Mouse (Mus musculus): ENCODE data around the gene Phactr2. TPM values are rescaled to one million over a fixed set of nuclear protein-coding genes. Genes with fewer than 3 reads are reported as not detected.
A peak's percentile ranks its signal among the peaks of the same experiment; 100 is the strongest.

The Phactr2 gene
- polyA plus RNA-seq, 1 experiment from 2014 or later = 18.8 TPM

GRCm38 (mm10) chr10:13427599-13427998 lies 46.6 kb downstream of the Phactr2 start:
- H3K4me2 ChIP-seq (ENCODE audit: low read depth) = no peak overlapping the region
- H3K27ac ChIP-seq (ENCODE audit: low read depth, low read length) = no peak overlapping the region
- ATAC-seq (ENCODE audit: insufficient read depth, low FRiP score, low TSS enrichment) (no peak), DNase-seq (ENCODE audit: low spot score) (no peak)
- H3K4me1 ChIP-seq (ENCODE audit: control insufficient read depth, insufficient read depth, low read length) = peaks cover 4% of the 10 kb centered on the region; the same call in 1 of the 2 replicates
- H3K9me3 ChIP-seq (ENCODE audit: control insufficient read depth, low read length) = no peaks in the 10 kb centered on the region
- H3K4me3 ChIP-seq (ENCODE audit: low read depth, low read length) = no peak overlapping the region
- H3K27me3 ChIP-seq (ENCODE audit: control insufficient read depth, insufficient read depth, low read length) = no peaks in the 10 kb centered on the region
- H3K36me3 ChIP-seq (ENCODE audit: control insufficient read depth, insufficient read depth, low read length) = no peaks in the 10 kb centered on the region
- 90% methylated on average over 10 of the region's 10 CpGs for WGBS
- no peak overlapping the region for H3K9ac ChIP-seq (ENCODE audit: low read length)

GRCm38 (mm10) chr10:13425198-13425597 lies 49.0 kb downstream of the Phactr2 start:
- no peak for ATAC-seq (ENCODE audit: insufficient read depth, low FRiP score, low TSS enrichment)
- 91% methylated on average over 9 of the region's 9 CpGs for WGBS
- Histone ChIP-seq H3K27ac (ENCODE audit: low read depth, low read length) (no peak overlapping the region), H3K9me3 (ENCODE audit: control insufficient read depth, low read length) (no peaks in the 10 kb centered on the region), H3K9ac (ENCODE audit: low read length) (no peak overlapping the region), H3K4me3 (ENCODE audit: low read depth, low read length) (no peak overlapping the region), H3K27me3 (ENCODE audit: control insufficient read depth, insufficient read depth, low read length) (no peaks in the 10 kb centered on the region), H3K4me2 (ENCODE audit: low read depth) (no peak overlapping the region), H3K36me3 (ENCODE audit: control insufficient read depth, insufficient read depth, low read length) (no peaks in the 10 kb centered on the region), H3K4me1 (ENCODE audit: control insufficient read depth, insufficient read depth, low read length) (no peaks in the 10 kb centered on the region)
- no peak for DNase-seq (ENCODE audit: low spot score)

- ATAC-seq (ENCODE audit: insufficient read depth, low FRiP score, low TSS enrichment) (no peak), DNase-seq (ENCODE audit: low spot score) (no peak)
- Histone ChIP-seq H3K27ac (ENCODE audit: low read depth, low read length) (no peak overlapping the region), H3K36me3 (ENCODE audit: control insufficient read depth, insufficient read depth, low read length) (no peaks in the 10 kb centered on the region), H3K4me3 (ENCODE audit: low read depth, low read length) (no peak overlapping the region), H3K27me3 (ENCODE audit: control insufficient read depth, insufficient read depth, low read length) (no peaks in the 10 kb centered on the region), H3K4me2 (ENCODE audit: low read depth) (no peak overlapping the region), H3K9me3 (ENCODE audit: control insufficient read depth, low read length) (no peaks in the 10 kb centered on the region), H3K9ac (ENCODE audit: low read length) (no peak overlapping the region), H3K4me1 (ENCODE audit: control insufficient read depth, insufficient read depth, low read length) (no peaks in the 10 kb centered on the region)
- 87% methylated on average over 17 of the region's 17 CpGs for WGBS
Measured at GRCm38 (mm10) chr10:13424508-13424907, 49.7 kb downstream of the Phactr2 start.

- no peaks in the 10 kb centered on the region for H3K9me3 ChIP-seq (ENCODE audit: control insufficient read depth, low read length)
- 88% methylated on average over 10 of the region's 10 CpGs for WGBS
- no peak overlapping the region for H3K27ac ChIP-seq (ENCODE audit: low read depth, low read length)
- H3K36me3 ChIP-seq (ENCODE audit: control insufficient read depth, insufficient read depth, low read length) = no peaks in the 10 kb centered on the region
- DNase-seq (ENCODE audit: low spot score) = no peak
- H3K4me3 ChIP-seq (ENCODE audit: low read depth, low read length) = no peak overlapping the region
- H3K4me2 ChIP-seq (ENCODE audit: low read depth) = no peak overlapping the region
- no peak overlapping the region for H3K9ac ChIP-seq (ENCODE audit: low read length)
- H3K27me3 ChIP-seq (ENCODE audit: control insufficient read depth, insufficient read depth, low read length) = no peaks in the 10 kb centered on the region
- ATAC-seq (ENCODE audit: insufficient read depth, low FRiP score, low TSS enrichment) = no peak
- no peaks in the 10 kb centered on the region for H3K4me1 ChIP-seq (ENCODE audit: control insufficient read depth, insufficient read depth, low read length)
Measured at GRCm38 (mm10) chr10:13424015-13424414, 50.2 kb downstream of the Phactr2 start.

- DNase-seq (ENCODE audit: low spot score) (no peak), ATAC-seq (ENCODE audit: insufficient read depth, low FRiP score, low TSS enrichment) (no peak)
- no peaks in the 10 kb centered on the region for H3K27me3 ChIP-seq (ENCODE audit: control insufficient read depth, insufficient read depth, low read length)
- 90% methylated on average over 9 of the region's 9 CpGs for WGBS
- no peak overlapping the region for H3K4me3 ChIP-seq (ENCODE audit: low read depth, low read length)
- H3K4me2 ChIP-seq (ENCODE audit: low read depth) = no peak overlapping the region
- no peaks in the 10 kb centered on the region for H3K9me3 ChIP-seq (ENCODE audit: control insufficient read depth, low read length)
- no peaks in the 10 kb centered on the region for H3K4me1 ChIP-seq (ENCODE audit: control insufficient read depth, insufficient read depth, low read length)
- no peak overlapping the region for H3K9ac ChIP-seq (ENCODE audit: low read length)
- H3K36me3 ChIP-seq (ENCODE audit: control insufficient read depth, insufficient read depth, low read length) = no peaks in the 10 kb centered on the region
- H3K27ac ChIP-seq (ENCODE audit: low read depth, low read length) = no peak overlapping the region
Measured at GRCm38 (mm10) chr10:13422121-13422520, 52.1 kb downstream of the Phactr2 start.

GRCm38 (mm10) chr10:13419246-13419645 lies 55.0 kb downstream of the Phactr2 start:
- Histone ChIP-seq H3K27ac (ENCODE audit: low read depth, low read length) (no peak overlapping the region), H3K4me3 (ENCODE audit: low read depth, low read length) (no peak overlapping the region), H3K9ac (ENCODE audit: low read length) (no peak overlapping the region), H3K36me3 (ENCODE audit: control insufficient read depth, insufficient read depth, low read length) (no peaks in the 10 kb centered on the region), H3K27me3 (ENCODE audit: control insufficient read depth, insufficient read depth, low read length) (no peaks in the 10 kb centered on the region), H3K4me1 (ENCODE audit: control insufficient read depth, insufficient read depth, low read length) (no peaks in the 10 kb centered on the region), H3K9me3 (ENCODE audit: control insufficient read depth, low read length) (no peaks in the 10 kb centered on the region), H3K4me2 (ENCODE audit: low read depth) (no peak overlapping the region)
- WGBS = 76% methylated on average over 4 of the region's 4 CpGs
- no peak for DNase-seq (ENCODE audit: low spot score)
- ATAC-seq (ENCODE audit: insufficient read depth, low FRiP score, low TSS enrichment) = no peak

- H3K27ac ChIP-seq (ENCODE audit: low read depth, low read length) = no peak overlapping the region
- ATAC-seq (ENCODE audit: insufficient read depth, low FRiP score, low TSS enrichment) (0 out of 2 replicates have a peak, but pooled peaks have one; percentile 31), DNase-seq (ENCODE audit: low spot score) (peak; percentile 18)
- H3K4me2 ChIP-seq (ENCODE audit: low read depth) = no peak overlapping the region
- 60% methylated on average over 8 of the region's 8 CpGs for WGBS
- no peak overlapping the region for H3K4me3 ChIP-seq (ENCODE audit: low read depth, low read length)
- no peak overlapping the region for H3K9ac ChIP-seq (ENCODE audit: low read length)
- no peaks in the 10 kb centered on the region for H3K36me3 ChIP-seq (ENCODE audit: control insufficient read depth, insufficient read depth, low read length)
- no peaks in the 10 kb centered on the region for H3K27me3 ChIP-seq (ENCODE audit: control insufficient read depth, insufficient read depth, low read length)
- H3K9me3 ChIP-seq (ENCODE audit: control insufficient read depth, low read length) = no peaks in the 10 kb centered on the region
- no peaks in the 10 kb centered on the region for H3K4me1 ChIP-seq (ENCODE audit: control insufficient read depth, insufficient read depth, low read length)
Measured at GRCm38 (mm10) chr10:13415489-13416104, 58.6 kb downstream of the Phactr2 start.

GRCm38 (mm10) chr10:13412202-13412923 lies 61.8 kb downstream of the Phactr2 start:
- ATAC-seq (ENCODE audit: insufficient read depth, low FRiP score, low TSS enrichment) (no peak), DNase-seq (ENCODE audit: low spot score) (no peak)
- no peaks in the 10 kb centered on the region for H3K4me1 ChIP-seq (ENCODE audit: control insufficient read depth, insufficient read depth, low read length)
- no peaks in the 10 kb centered on the region for H3K27me3 ChIP-seq (ENCODE audit: control insufficient read depth, insufficient read depth, low read length)
- WGBS = 93% methylated on average over 19 of the region's 19 CpGs
- H3K9me3 ChIP-seq (ENCODE audit: control insufficient read depth, low read length) = no peaks in the 10 kb centered on the region
- no peak overlapping the region for H3K4me2 ChIP-seq (ENCODE audit: low read depth)
- no peak overlapping the region for H3K9ac ChIP-seq (ENCODE audit: low read length)
- no peaks in the 10 kb centered on the region for H3K36me3 ChIP-seq (ENCODE audit: control insufficient read depth, insufficient read depth, low read length)
- H3K27ac ChIP-seq (ENCODE audit: low read depth, low read length) = no peak overlapping the region
- no peak overlapping the region for H3K4me3 ChIP-seq (ENCODE audit: low read depth, low read length)

- Histone ChIP-seq H3K27me3 (ENCODE audit: control insufficient read depth, insufficient read depth, low read length) (no peaks in the 10 kb centered on the region), H3K9me3 (ENCODE audit: control insufficient read depth, low read length) (no peaks in the 10 kb centered on the region), H3K4me3 (ENCODE audit: low read depth, low read length) (no peak overlapping the region), H3K36me3 (ENCODE audit: control insufficient read depth, insufficient read depth, low read length) (no peaks in the 10 kb centered on the region), H3K4me1 (ENCODE audit: control insufficient read depth, insufficient read depth, low read length) (no peaks in the 10 kb centered on the region), H3K4me2 (ENCODE audit: low read depth) (no peak overlapping the region), H3K9ac (ENCODE audit: low read length) (no peak overlapping the region), H3K27ac (ENCODE audit: low read depth, low read length) (no peak overlapping the region)
- 89% methylated on average over 3 of the region's 3 CpGs for WGBS
- ATAC-seq (ENCODE audit: insufficient read depth, low FRiP score, low TSS enrichment) = no peak
- DNase-seq (ENCODE audit: low spot score) = no peak
Measured at GRCm38 (mm10) chr10:13411056-13411455, 63.2 kb downstream of the Phactr2 start.
